Comparison of ENCODE assay signal across 10 mouse cellular contexts in genomic region chr10:27222639-27223315, GRCm38 (mm10).
A peak's percentile ranks its signal among the peaks of the same experiment; 100 is the strongest.
DNase-seq lines count a peak whose midpoint lies in the region; ATAC-seq and TF ChIP-seq lines count a peak whose summit lies in the region.
"Had no signal": no experiment of that assay in that cellular context is flagged by ENCODE, and none has a peak within 500 bp of the region (broad histone marks: within the 10 kb centered on the region; RNA-seq: fewer than 3 reads in every experiment).

No protein-coding gene starts in this region.

- 0 out of 2 replicates have a peak, but pooled peaks have one; percentile 38 for ATAC-seq in hindbrain, embryonic 11.5 days (ENCODE audit: low FRiP score)
- no peak for ATAC-seq in hindbrain, embryonic 12.5 days (ENCODE audit: low FRiP score)
- peak; percentile 65; the same call in 1 of the 2 replicates for ATAC-seq in lung, embryonic 16.5 days (ENCODE audit: low read depth)
- peak; percentile 80 for ATAC-seq in hindbrain, postnatal 0 days
- no peak for ATAC-seq in inflammation-experienced regulatory T-cells, adult 6 months

- H3K9me3 ChIP-seq in hindbrain, embryonic 11.5 days (ENCODE audit: control insufficient read depth, low read length), result no peaks in the 10 kb centered on the region
- no peaks in the 10 kb centered on the region for H3K9me3 ChIP-seq in hindbrain, embryonic 12.5 days (replicated peaks)
- H3K9me3 ChIP-seq in lung, embryonic 16.5 days (ENCODE audit: control insufficient read depth, low read length), result no peaks in the 10 kb centered on the region
- no peaks in the 10 kb centered on the region for H3K9me3 ChIP-seq in hindbrain, postnatal 0 days (ENCODE audit: low read length)
- H3K9me3 ChIP-seq: liver, embryonic 13.5 days had no signal

- no peaks in the 10 kb centered on the region for H3K27me3 ChIP-seq in hindbrain, embryonic 11.5 days (ENCODE audit: control insufficient read depth, insufficient read depth, low read length)
- H3K27me3 ChIP-seq in hindbrain, embryonic 12.5 days, result no peaks in the 10 kb centered on the region
- H3K27me3 ChIP-seq in lung, embryonic 16.5 days (ENCODE audit: control insufficient read depth, insufficient read depth, low read depth, low read length), result no peaks in the 10 kb centered on the region
- H3K27me3 ChIP-seq in hindbrain, postnatal 0 days (ENCODE audit: insufficient read depth, low read length), result no peaks in the 10 kb centered on the region
- H3K27me3 ChIP-seq: liver, embryonic 13.5 days had no signal

- no peaks in the 10 kb centered on the region for H3K36me3 ChIP-seq in hindbrain, embryonic 11.5 days (ENCODE audit: control insufficient read depth, insufficient read depth, low read length)
- no peaks in the 10 kb centered on the region for H3K36me3 ChIP-seq in hindbrain, embryonic 12.5 days
- no peaks in the 10 kb centered on the region for H3K36me3 ChIP-seq in lung, embryonic 16.5 days (ENCODE audit: control insufficient read depth, insufficient read depth, low read length)
- H3K36me3 ChIP-seq in hindbrain, postnatal 0 days (ENCODE audit: insufficient read depth, low read length), result no peaks in the 10 kb centered on the region
- H3K36me3 ChIP-seq: liver, embryonic 13.5 days had no signal

- H3K9ac ChIP-seq in hindbrain, embryonic 11.5 days (ENCODE audit: low read depth, low read length), result no peak overlapping the region
- H3K9ac ChIP-seq in hindbrain, embryonic 12.5 days, result no peak overlapping the region
- no peak overlapping the region for H3K9ac ChIP-seq in lung, embryonic 16.5 days (ENCODE audit: low read length)
- no peak overlapping the region for H3K9ac ChIP-seq in hindbrain, postnatal 0 days (replicated peaks; ENCODE audit: low read length)
- H3K9ac ChIP-seq: liver, embryonic 13.5 days had no signal

- peak; percentile 7 to 8 for DNase-seq in adrenal gland, postnatal 36 days
- no peak for DNase-seq in adrenal gland, postnatal 4 days (ENCODE audit: low spot score in 2 of 2)
- no peak for DNase-seq in hindbrain, embryonic 11.5 days (ENCODE audit: low spot score)
- DNase-seq in lung, postnatal 10 days, result no peak
- DNase-seq in hindbrain, postnatal 0 days (ENCODE audit: low spot score), result peak; percentile 35
- DNase-seq: liver, embryonic 13.5 days; right cerebral cortex, postnatal 25 days had no signal

- 89% methylated on average over 6 of the region's 6 CpGs for WGBS in hindbrain, embryonic 11.5 days
- 83% methylated on average over 6 of the region's 6 CpGs for WGBS in hindbrain, embryonic 12.5 days
- 70% methylated on average over 6 of the region's 6 CpGs for WGBS in lung, embryonic 16.5 days
- WGBS in hindbrain, postnatal 0 days, result 57% methylated on average over 6 of the region's 6 CpGs

- no peaks in the 10 kb centered on the region for H3K4me1 ChIP-seq in hindbrain, embryonic 11.5 days (replicated peaks; ENCODE audit: control insufficient read depth, insufficient read depth, low read length)
- no peaks in the 10 kb centered on the region for H3K4me1 ChIP-seq in hindbrain, embryonic 12.5 days
- no peaks in the 10 kb centered on the region for H3K4me1 ChIP-seq in lung, embryonic 16.5 days (replicated peaks; ENCODE audit: control insufficient read depth, insufficient read depth, low read length)
- H3K4me1 ChIP-seq in hindbrain, postnatal 0 days (ENCODE audit: insufficient read depth, low read length), result no peaks in the 10 kb centered on the region
- H3K4me1 ChIP-seq: liver, embryonic 13.5 days had no signal

- H3K4me3 ChIP-seq in hindbrain, embryonic 11.5 days (ENCODE audit: low read depth, low read length), result no peak overlapping the region
- H3K4me3 ChIP-seq in hindbrain, embryonic 12.5 days, result no peak overlapping the region
- no peak overlapping the region for H3K4me3 ChIP-seq in lung, embryonic 16.5 days (ENCODE audit: low read length)
- H3K4me3 ChIP-seq in hindbrain, postnatal 0 days (ENCODE audit: low read length), result no peak overlapping the region
- H3K4me3 ChIP-seq: liver, embryonic 13.5 days had no signal

- TF ChIP-seq CTCF in hindbrain, postnatal 0 days (IDR thresholded peaks at IDR 0.05; ENCODE audit: low read depth), result no peak

- no peak overlapping the region for H3K27ac ChIP-seq in hindbrain, embryonic 11.5 days (ENCODE audit: low read depth, low read length)
- no peak overlapping the region for H3K27ac ChIP-seq in hindbrain, embryonic 12.5 days
- H3K27ac ChIP-seq in lung, embryonic 16.5 days (ENCODE audit: low read length), result no peak overlapping the region
- peak overlapping the region; percentile 11; the same call in 1 of the 2 replicates for H3K27ac ChIP-seq in hindbrain, postnatal 0 days
- H3K27ac ChIP-seq: liver, embryonic 13.5 days had no signal

- H3K4me2 ChIP-seq in hindbrain, embryonic 11.5 days (replicated peaks; ENCODE audit: low read depth, low read length), result no peak overlapping the region
- no peak overlapping the region for H3K4me2 ChIP-seq in hindbrain, embryonic 12.5 days (replicated peaks)
- H3K4me2 ChIP-seq in lung, embryonic 16.5 days (ENCODE audit: low read depth, low read length), result no peak overlapping the region
- no peak overlapping the region for H3K4me2 ChIP-seq in hindbrain, postnatal 0 days (ENCODE audit: low read depth, low read length)
- H3K4me2 ChIP-seq: liver, embryonic 13.5 days had no signal

Comparison
In these comparisons a context has a peak if more than half of its experiments do, and no peak if none do; other contexts are left out.
1. DNase-seq: peak in adrenal gland, postnatal 36 days (2 of 2) and hindbrain, postnatal 0 days (single experiment); none in adrenal gland, postnatal 4 days (0 of 2), hindbrain, embryonic 11.5 days (single experiment) and lung, postnatal 10 days (single experiment).
2. ATAC-seq: peak in hindbrain, embryonic 11.5 days (single experiment), lung, embryonic 16.5 days (single experiment) and hindbrain, postnatal 0 days (single experiment); none in hindbrain, embryonic 12.5 days (single experiment) and inflammation-experienced regulatory T-cells, adult 6 months (single experiment).